Mouse (Mus musculus) CH12.LX (cell line): ENCODE results near the gene Marc2. TPM values are rescaled to one million over a fixed set of nuclear protein-coding genes. Genes with fewer than 3 reads are reported as not detected.

Experiments used
- DNase-seq: peaks from one replicate; pipeline ENCODE4 v3.0.0-alpha.2; 2013; ENCODE audit errors: extremely low read depth
- H3K27ac ChIP-seq: 2 replicates; pipeline ENCODE4 v1.5.1; 2012; ENCODE audit warnings: low read depth, mild to moderate bottlenecking, control low read depth, moderate library complexity; ENCODE audit not compliant: insufficient read depth
- H3K27me3 ChIP-seq: replicated peaks from 2 replicates; pipeline ENCODE3; 2012; ENCODE audit warnings: inconsistent platforms
- H3K36me3 ChIP-seq, 2 experiments: replicated peaks in 1 of 2; 2 replicates each; pipeline versions ENCODE3 to v1.6.1; 2012; ENCODE audit warnings: inconsistent platforms in 1 of 2, low read length in 1 of 2, mild to moderate bottlenecking in 1 of 2, mixed read lengths in 1 of 2, moderate library complexity in 1 of 2; ENCODE audit not compliant: control insufficient read depth in 1 of 2, insufficient read depth in 1 of 2
- H3K4me1 ChIP-seq, 2 experiments: 2 replicates each; pipeline ENCODE4 v1.6.1; 2012; ENCODE audit warnings: inconsistent platforms in 1 of 2, moderate library complexity in 1 of 2; ENCODE audit not compliant: insufficient read depth in 2 of 2, control insufficient read depth in 1 of 2
- H3K4me2 ChIP-seq: 2 replicates; pipeline ENCODE4 v1.6.1; 2012; ENCODE audit warnings: low read depth, mild to moderate bottlenecking, control low read depth; ENCODE audit not compliant: poor library complexity, insufficient read depth, severe bottlenecking
- H3K4me3 ChIP-seq, 3 experiments: fragments of 150-350 bp in 1 of 3; sonication (generic) in 1 of 3; replicated peaks in 1 of 3; 2 replicates each; pipeline versions ENCODE3 to v1.5.1; 2011 to 2012; ENCODE audit warnings: low read depth in 2 of 3, low read length in 2 of 3, mild to moderate bottlenecking in 2 of 3, moderate library complexity in 2 of 3, control low read depth in 1 of 3, improper control_type of control experiment in 1 of 3, inconsistent platforms in 1 of 3, mixed read lengths in 1 of 3; ENCODE audit not compliant: poor library complexity in 1 of 3
- H3K79me2 ChIP-seq: replicated peaks from 2 replicates; pipeline ENCODE4 v1.6.1; 2012; ENCODE audit warnings: mild to moderate bottlenecking, moderate library complexity; ENCODE audit not compliant: control insufficient read depth, poor library complexity, insufficient read depth, severe bottlenecking; ENCODE audit errors: extremely low read depth
- H3K9ac ChIP-seq: 2 replicates; pipeline ENCODE4 v1.6.1; 2012; ENCODE audit warnings: low read depth, mild to moderate bottlenecking, control low read depth, moderate library complexity; ENCODE audit not compliant: insufficient read depth
- H3K9me3 ChIP-seq: replicated peaks from 2 replicates; pipeline ENCODE3; 2012; ENCODE audit warnings: low read length, inconsistent platforms, mixed read lengths
- CHD1 ChIP-seq: IDR thresholded peaks from 2 replicates; pipeline ENCODE4 v1.6.1; 2012; ENCODE audit warnings: low read depth, low read length, improper control_type of control experiment, inconsistent platforms
- CHD2 ChIP-seq: IDR thresholded peaks from 2 replicates; pipeline ENCODE4 v1.6.1; 2011; ENCODE audit warnings: low read length, improper control_type of control experiment
- ETS1 ChIP-seq: conservative IDR thresholded peaks from 2 replicates; pipeline ENCODE4 v1.6.1; 2012; ENCODE audit warnings: low read depth, mild to moderate bottlenecking, inconsistent platforms, low read length, improper control_type of control experiment, moderate library complexity
- JUN ChIP-seq: IDR thresholded peaks from 2 replicates; pipeline ENCODE4 v1.6.1; 2011; ENCODE audit warnings: low read depth, mild to moderate bottlenecking, low read length, improper control_type of control experiment, moderate library complexity; ENCODE audit not compliant: insufficient read depth
- JUND ChIP-seq: conservative IDR thresholded peaks from 2 replicates; pipeline ENCODE4 v1.6.1; 2011; ENCODE audit warnings: low read depth, low read length, improper control_type of control experiment
- MAZ ChIP-seq: IDR thresholded peaks from 2 replicates; pipeline ENCODE4 v1.6.1; 2012; ENCODE audit warnings: low read depth, mild to moderate bottlenecking, inconsistent platforms, low read length, improper control_type of control experiment, moderate library complexity
- MXI1 ChIP-seq: IDR thresholded peaks from 2 replicates; pipeline ENCODE4 v1.6.1; 2011; ENCODE audit warnings: mild to moderate bottlenecking, low read depth, low read length, improper control_type of control experiment
- NELFE ChIP-seq: IDR thresholded peaks from 2 replicates; pipeline ENCODE4 v1.6.1; 2011; ENCODE audit warnings: low read depth, low read length, improper control_type of control experiment
- NRF1 ChIP-seq: IDR thresholded peaks from 2 replicates; pipeline ENCODE4 v1.6.1; 2014; ENCODE audit warnings: low read depth, mild to moderate bottlenecking, inconsistent platforms, low read length, improper control_type of control experiment, moderate library complexity
- POLR2A ChIP-seq: IDR thresholded peaks from 2 replicates; pipeline ENCODE4 v1.6.1; 2011; ENCODE audit warnings: low read depth, mild to moderate bottlenecking, improper control_type of control experiment, low read length
- POLR2AphosphoS2 ChIP-seq: IDR thresholded peaks from 2 replicates; pipeline ENCODE4 v1.6.1; 2011; ENCODE audit warnings: low read depth, low read length, improper control_type of control experiment
- RCOR1 ChIP-seq: conservative IDR thresholded peaks from 2 replicates; pipeline ENCODE4 v1.6.1; 2012; ENCODE audit warnings: low read depth, mild to moderate bottlenecking, inconsistent platforms, low read length, improper control_type of control experiment
- SMC3 ChIP-seq: IDR thresholded peaks from 2 replicates; pipeline ENCODE4 v1.6.1; 2011; ENCODE audit warnings: low read depth, low read length, improper control_type of control experiment
- TBP ChIP-seq: conservative IDR thresholded peaks from 2 replicates; pipeline ENCODE4 v1.6.1; 2011; ENCODE audit warnings: low read depth, low read length, improper control_type of control experiment
- TCF12 ChIP-seq: IDR thresholded peaks from 2 replicates; pipeline ENCODE4 v1.6.1; 2014; ENCODE audit warnings: low read depth, mild to moderate bottlenecking, inconsistent platforms, low read length, improper control_type of control experiment
- UBTF ChIP-seq: IDR thresholded peaks from 2 replicates; pipeline ENCODE4 v1.6.1; 2012; ENCODE audit warnings: low read depth, mild to moderate bottlenecking, inconsistent platforms, low read length, improper control_type of control experiment, moderate library complexity
- USF1 ChIP-seq: IDR thresholded peaks from 2 replicates; pipeline ENCODE4 v1.6.1; 2014; ENCODE audit warnings: low read depth, mild to moderate bottlenecking, inconsistent platforms, low read length, improper control_type of control experiment
- USF2 ChIP-seq: conservative IDR thresholded peaks from 2 replicates; pipeline ENCODE4 v1.6.1; 2011; ENCODE audit warnings: low read depth, low read length, improper control_type of control experiment
- ZKSCAN1 ChIP-seq: IDR thresholded peaks from 2 replicates; pipeline ENCODE4 v1.6.1; 2012; ENCODE audit warnings: low read depth, inconsistent platforms, low read length, improper control_type of control experiment, borderline replicate concordance
- ZNF384 ChIP-seq: IDR thresholded peaks from 2 replicates; pipeline ENCODE4 v1.6.1; 2012; ENCODE audit warnings: low read depth, low read length, improper control_type of control experiment, inconsistent platforms
- dilution Hi-C: fragments of 300-500 bp; cut with MboI; formaldehyde crosslinking; loops from 2 replicates; pipeline ENCODE4 v1.14.3; 2020; ENCODE audit warnings: low sequenced_read_pairs; ENCODE audit not compliant: extremely low pct_unique_long_range_greater_than_20kb, extremely low pct_ligation_motif_present
- in situ Hi-C: fragments of 300-500 bp; cut with MboI; formaldehyde crosslinking; loops from 3 replicates; pipeline ENCODE4 v1.14.3; 2019; ENCODE audit warnings: low sequenced_read_pairs, low pct_ligation_motif_present, low pct_unique_long_range_greater_than_20kb, mixed read lengths
- polyA plus RNA-seq: library from polyadenylated mRNA; unstranded; fragments of >175 nt; gene quantifications from 2 replicates; pipeline ENCODE4 v1.2.1, GENCODE M21; 2012; ENCODE audit warnings: low read depth; ENCODE audit not compliant: insufficient read length
- total RNA-seq, 2 experiments: library from RNA; depleted of rRNA; stranded (reverse); fragments of 300-350 nt in 1 of 2; fragments of >200 nt in 1 of 2; gene quantifications; 2 replicates each; pipeline ENCODE4 v1.2.3; 2012 to 2014

Marc2 gene
- total and polyA plus RNA-seq, 3 experiments: 55.0 to 129 (median 63.5) TPM

DNA sequence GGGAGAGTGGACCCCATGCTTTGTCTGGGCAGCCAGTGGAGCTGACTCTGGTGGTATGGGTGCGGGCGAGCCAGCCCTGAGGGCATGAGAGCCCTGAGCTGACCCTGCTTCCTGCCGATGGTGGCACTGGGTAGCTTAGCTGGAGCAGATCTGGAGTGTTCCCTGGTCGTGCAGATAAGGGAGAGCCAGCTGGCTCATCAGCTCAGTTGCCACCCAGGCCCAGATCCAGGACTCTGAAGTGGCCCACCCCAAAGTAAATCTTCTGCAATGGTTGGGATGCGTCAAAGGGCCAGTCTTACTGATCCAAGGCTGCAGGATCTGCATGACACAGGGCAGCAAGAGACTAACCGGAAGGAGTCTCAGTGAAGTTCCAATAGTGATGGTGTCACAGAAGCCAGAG lies 43.2 kb upstream of the Marc2 start:
- peaks cover 0 to 11% of the 10 kb centered on the region in 2 experiments; a peak in 2 of 4 replicates for H3K4me1 ChIP-seq
- H3K27me3 ChIP-seq: no peaks in the 10 kb centered on the region
- no peak overlapping the region for H3K4me3 ChIP-seq
- H3K9ac ChIP-seq: no peak overlapping the region
- no peaks in the 10 kb centered on the region for H3K36me3 ChIP-seq
- H3K4me2 ChIP-seq: no peak overlapping the region
- H3K79me2 ChIP-seq: no peaks in the 10 kb centered on the region
- dilution Hi-C loops: no loop called here
- in situ Hi-C loops: no loop called here
- no peak for TF ChIP-seq TCF12
- no peak for TF ChIP-seq MXI1
- no peak for TF ChIP-seq UBTF
- no peak for TF ChIP-seq JUN
- TF ChIP-seq ETS1: no peak
- no peak for TF ChIP-seq SMC3
- no peak for TF ChIP-seq ZKSCAN1
- no peak for TF ChIP-seq CHD2
- TF ChIP-seq NRF1: no peak
- TF ChIP-seq TBP: no peak
- no peak overlapping the region for H3K27ac ChIP-seq
- no peaks in the 10 kb centered on the region for H3K9me3 ChIP-seq
- DNase-seq: no peak

DNA sequence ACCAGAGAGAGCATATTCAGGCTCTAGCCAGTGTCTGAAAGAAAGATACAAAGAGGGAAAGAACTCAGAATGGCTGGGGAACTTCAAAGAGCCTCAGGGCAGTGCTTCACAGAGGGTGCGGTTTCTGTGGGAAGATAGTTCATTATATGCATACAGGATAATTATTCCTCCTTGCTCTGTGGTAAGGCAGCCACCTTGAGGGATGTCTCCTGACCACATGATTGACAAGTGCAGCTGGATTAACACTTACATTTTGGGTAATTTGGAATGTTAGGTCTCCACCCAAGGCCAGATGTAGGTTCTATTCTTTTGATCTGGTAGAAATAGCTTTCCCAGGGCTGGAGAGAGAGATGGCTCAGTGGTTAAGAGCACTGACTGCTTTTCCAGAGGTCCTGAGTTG lies 39.9 kb upstream of the Marc2 start:
- H3K79me2 ChIP-seq: no peaks in the 10 kb centered on the region
- H3K36me3 ChIP-seq: no peaks in the 10 kb centered on the region
- no peak overlapping the region for H3K9ac ChIP-seq
- in situ Hi-C loops: no loop called here
- dilution Hi-C loops: no loop called here
- H3K4me2 ChIP-seq: no peak overlapping the region
- no peak overlapping the region for H3K4me3 ChIP-seq
- H3K27ac ChIP-seq: no peak overlapping the region
- peaks cover 0 to 5% of the 10 kb centered on the region in 2 experiments; a peak in 1 of 4 replicates for H3K4me1 ChIP-seq
- H3K27me3 ChIP-seq: no peaks in the 10 kb centered on the region
- H3K9me3 ChIP-seq: no peaks in the 10 kb centered on the region
- TF ChIP-seq CHD1: no peak
- no peak for TF ChIP-seq POLR2AphosphoS2
- no peak for TF ChIP-seq MAZ
- no peak for TF ChIP-seq POLR2A
- no peak for TF ChIP-seq USF1
- no peak for TF ChIP-seq JUND
- TF ChIP-seq ZNF384: no peak
- TF ChIP-seq USF2: no peak
- TF ChIP-seq NELFE: no peak
- no peak for TF ChIP-seq RCOR1
- no peak for DNase-seq
